Mouse (Mus musculus) kidney, postnatal 0 days (tissue): ENCODE measurements at regions not wholly inside any gene's neighbourhood (a gene's known extent, or its start where the extent isn't known, plus 50 kb on each side); places are given as distances from the start of the nearest gene placed in this dataset.

Source experiments
- ATAC-seq: fragments of 200-750 bp; cut with Nextera tagmentation; replicated peaks from 2 replicates; pipeline ENCODE4 v1.8.0; 2017; ENCODE audit warnings: low read depth, moderate number of reproducible peaks, moderate TSS enrichment, moderate library complexity; ENCODE audit not compliant: low FRiP score
- DNase-seq: peaks from one replicate; pipeline ENCODE4 v3.0.0-alpha.2; 2016; ENCODE audit warnings: low spot score
- H3K27ac ChIP-seq: fragments of 300-500 bp; sonication (generic); 2 replicates; pipeline ENCODE4 v1.5.1; 2014; ENCODE audit warnings: mild to moderate bottlenecking
- H3K27me3 ChIP-seq: fragments of 300-500 bp; sonication (generic); 2 replicates; pipeline ENCODE4 v1.6.1; 2014; ENCODE audit warnings: low read length, mixed read lengths; ENCODE audit not compliant: insufficient read depth
- H3K36me3 ChIP-seq: fragments of 300-500 bp; sonication (generic); 2 replicates; pipeline ENCODE4 v1.6.1; 2014; ENCODE audit warnings: low read length, mixed read lengths; ENCODE audit not compliant: insufficient read depth
- H3K4me1 ChIP-seq: fragments of 300-500 bp; sonication (generic); replicated peaks from 2 replicates; pipeline ENCODE4 v1.6.1; 2014; ENCODE audit warnings: antibody characterized with exemption, low read length, mixed read lengths; ENCODE audit not compliant: insufficient read depth
- H3K4me2 ChIP-seq: fragments of 300-500 bp; sonication (generic); 2 replicates; pipeline ENCODE4 v1.6.1; 2014; ENCODE audit warnings: mild to moderate bottlenecking, low read length, moderate library complexity, mixed read lengths
- H3K4me3 ChIP-seq: fragments of 300-500 bp; sonication (generic); replicated peaks from 2 replicates; pipeline ENCODE4 v1.5.1; 2014; ENCODE audit warnings: low read depth, low read length
- H3K9ac ChIP-seq: fragments of 300-500 bp; sonication (generic); 2 replicates; pipeline ENCODE4 v1.6.1; 2014; ENCODE audit warnings: low read depth, low read length
- H3K9me3 ChIP-seq: fragments of 300-500 bp; sonication (generic); replicated peaks from 2 replicates; pipeline ENCODE4 v1.6.1; 2016; ENCODE audit warnings: low read length, inconsistent platforms, mixed read lengths
- CTCF ChIP-seq: IDR thresholded peaks from 2 replicates; pipeline ENCODE4 v1.5.1; 2016; ENCODE audit warnings: antibody characterized with exemption, low read depth, mild to moderate bottlenecking, moderate library complexity
- WGBS: fragments of 180-500 bp; shearing (Covaris S2); extraction: QIAGEN DNeasy Blood & Tissue Kit; methylation state at CpG from one replicate; pipeline ENCODE4 v1.1.7; 2014; 5-methylcytosine and 5-hydroxymethylcytosine counted together

DNA sequence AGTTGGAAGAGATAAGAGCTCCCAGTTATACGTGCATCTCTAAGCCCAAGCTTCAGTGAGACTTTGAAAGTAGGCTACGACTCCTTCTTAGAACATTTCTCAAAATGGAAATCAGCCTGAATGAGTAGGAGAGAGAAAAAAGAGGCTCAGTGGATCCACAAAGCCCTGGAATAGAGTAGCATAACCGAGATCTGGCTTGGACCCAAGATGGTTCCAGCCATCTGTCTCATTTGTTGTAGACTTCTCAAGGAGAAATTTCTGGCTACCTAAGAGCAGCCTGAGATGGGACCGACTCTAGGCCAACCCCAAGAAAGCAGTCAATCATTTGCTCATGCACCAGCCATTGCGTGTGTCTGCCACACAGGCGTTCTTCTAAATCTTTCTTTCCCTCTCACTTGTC lies 78.1 kb upstream of the Sox2 start:
- no peaks in the 10 kb centered on the region for H3K36me3 ChIP-seq
- TF ChIP-seq CTCF = no peak
- WGBS = 79% methylated on average over 6 of the region's 6 CpGs
- ATAC-seq (no peak), DNase-seq (no peak)
- H3K27me3 ChIP-seq = no peaks in the 10 kb centered on the region
- no peaks in the 10 kb centered on the region for H3K4me1 ChIP-seq
- H3K4me2 ChIP-seq = no peak overlapping the region
- no peak overlapping the region for H3K27ac ChIP-seq
- H3K4me3 ChIP-seq = no peak overlapping the region
- H3K9me3 ChIP-seq = no peaks in the 10 kb centered on the region
- H3K9ac ChIP-seq = no peak overlapping the region

GRCm38 (mm10) chr3:34571630-34572029 lies 78.6 kb upstream of the Sox2 start:
- H3K4me1 ChIP-seq = no peaks in the 10 kb centered on the region
- H3K4me2 ChIP-seq = no peak overlapping the region
- no peaks in the 10 kb centered on the region for H3K36me3 ChIP-seq
- H3K27ac ChIP-seq = no peak overlapping the region
- H3K4me3 ChIP-seq = no peak overlapping the region
- H3K27me3 ChIP-seq = no peaks in the 10 kb centered on the region
- no peak for TF ChIP-seq CTCF
- ATAC-seq (no peak), DNase-seq (no peak)
- 92% methylated on average over 9 of the region's 9 CpGs for WGBS
- no peaks in the 10 kb centered on the region for H3K9me3 ChIP-seq
- no peak overlapping the region for H3K9ac ChIP-seq

GRCm38 (mm10) chr3:34569998-34570397 lies 80.2 kb upstream of the Sox2 start:
- Histone ChIP-seq H3K9me3 (no peaks in the 10 kb centered on the region), H3K36me3 (no peaks in the 10 kb centered on the region), H3K4me1 (no peaks in the 10 kb centered on the region), H3K27ac (no peak overlapping the region), H3K27me3 (no peaks in the 10 kb centered on the region), H3K4me2 (no peak overlapping the region), H3K9ac (no peak overlapping the region), H3K4me3 (no peak overlapping the region)
- ATAC-seq = no peak
- no peak for DNase-seq
- WGBS = 82% methylated on average over 10 of the region's 10 CpGs
- no peak for TF ChIP-seq CTCF

DNA sequence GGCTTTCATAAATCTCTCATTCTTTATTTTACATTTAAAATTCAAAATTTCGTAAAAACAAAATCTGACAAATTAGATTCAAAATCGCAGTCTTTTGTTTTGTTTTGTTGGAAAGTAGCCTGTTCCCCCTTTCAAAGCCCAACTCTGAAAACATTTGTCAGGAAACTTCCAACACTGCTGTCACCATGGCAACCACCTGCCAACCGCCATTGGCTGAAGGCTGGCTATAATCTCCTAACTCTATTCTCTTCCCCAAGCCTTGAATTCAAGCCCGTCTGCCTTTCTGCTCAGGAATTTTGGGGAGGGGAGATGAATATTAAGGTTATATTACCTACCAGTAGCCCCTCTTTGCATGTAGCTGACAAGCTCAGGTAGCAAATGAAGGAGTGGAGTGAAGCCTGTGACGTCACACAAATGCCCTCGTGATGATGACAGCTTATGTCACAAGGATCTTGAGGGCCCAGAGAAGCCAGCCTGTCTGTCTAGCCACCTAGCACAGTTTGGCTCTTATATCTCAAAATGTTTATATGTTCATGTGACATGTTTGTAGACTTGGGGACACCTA lies 82.0 kb upstream of the Sox2 start:
- ATAC-seq = no peak
- DNase-seq = no peak
- Histone ChIP-seq H3K27ac (no peak overlapping the region), H3K9me3 (no peaks in the 10 kb centered on the region), H3K27me3 (no peaks in the 10 kb centered on the region), H3K4me3 (no peak overlapping the region), H3K9ac (no peak overlapping the region), H3K36me3 (no peaks in the 10 kb centered on the region), H3K4me2 (no peak overlapping the region), H3K4me1 (no peaks in the 10 kb centered on the region)
- no peak for TF ChIP-seq CTCF
- WGBS = 64% methylated on average over 6 of the region's 6 CpGs

DNA sequence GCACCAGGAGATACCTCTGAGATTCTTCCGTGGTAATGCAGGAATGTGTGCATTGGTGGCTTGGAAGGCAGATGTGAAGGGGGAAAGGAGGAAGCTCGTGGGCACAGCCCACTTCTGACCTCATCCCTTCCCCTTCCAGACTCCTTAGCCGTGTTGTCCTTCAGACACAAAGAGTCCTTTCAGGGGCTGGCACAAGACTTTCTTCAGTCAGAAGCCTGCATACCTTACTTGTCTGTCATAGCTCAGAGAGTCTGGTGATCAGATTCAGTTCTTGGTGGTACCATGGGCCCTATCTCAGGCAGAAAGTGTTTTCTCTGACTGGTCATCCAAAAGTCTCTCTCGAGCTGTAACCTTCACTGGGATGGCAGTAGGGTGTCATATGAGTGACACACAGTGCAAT lies 84.8 kb upstream of the Sox2 start:
- H3K9me3 ChIP-seq = no peaks in the 10 kb centered on the region
- H3K27me3 ChIP-seq = no peaks in the 10 kb centered on the region
- ATAC-seq (no peak), DNase-seq (no peak)
- WGBS = 47% methylated on average over 4 of the region's 4 CpGs
- no peak overlapping the region for H3K27ac ChIP-seq
- no peaks in the 10 kb centered on the region for H3K4me1 ChIP-seq
- H3K4me2 ChIP-seq = no peak overlapping the region
- no peaks in the 10 kb centered on the region for H3K36me3 ChIP-seq
- no peak for TF ChIP-seq CTCF
- no peak overlapping the region for H3K4me3 ChIP-seq
- H3K9ac ChIP-seq = no peak overlapping the region

DNA sequence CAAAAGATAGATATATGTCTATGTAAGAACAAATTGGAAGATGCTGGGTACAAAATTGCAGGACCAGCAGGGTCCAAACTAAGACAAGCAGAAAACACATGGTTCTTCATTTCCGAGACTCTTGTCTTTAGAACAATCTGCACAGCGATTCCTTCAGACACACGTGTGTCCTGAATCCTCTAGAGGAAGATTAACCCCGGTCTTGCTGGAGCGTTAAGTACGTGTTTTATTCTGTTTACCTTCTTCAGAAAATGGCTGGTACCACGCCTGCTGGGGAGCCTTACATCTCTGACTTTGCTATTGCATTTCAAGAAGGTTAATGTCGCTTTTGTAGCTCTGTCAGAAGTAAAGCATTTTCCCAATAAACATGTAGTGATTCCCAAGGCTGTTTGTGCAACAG lies 87.3 kb upstream of the Sox2 start:
- no peaks in the 10 kb centered on the region for H3K4me1 ChIP-seq

DNA sequence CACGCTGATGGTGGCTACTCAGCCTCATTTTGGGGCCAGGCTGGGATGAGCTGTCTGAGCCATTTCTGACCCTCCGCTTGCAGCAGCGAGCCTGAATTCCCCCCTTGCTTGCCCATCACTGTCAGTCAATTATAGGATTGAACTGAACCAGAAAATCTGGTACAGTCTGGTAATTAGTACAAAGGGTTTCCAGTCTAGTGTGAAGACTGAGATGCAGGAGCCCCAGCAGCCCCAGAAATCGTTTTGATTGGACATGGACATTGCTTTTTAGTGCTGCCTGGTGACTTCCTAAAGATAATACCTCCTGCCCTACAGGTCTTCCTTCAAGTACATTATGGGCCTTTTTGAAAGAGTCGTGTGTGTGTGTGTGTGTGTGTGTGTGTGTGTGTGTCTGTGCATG lies 88.5 kb upstream of the Sox2 start:
- Histone ChIP-seq H3K9me3 (no peaks in the 10 kb centered on the region), H3K4me1 (no peaks in the 10 kb centered on the region), H3K4me2 (no peak overlapping the region), H3K27ac (no peak overlapping the region), H3K4me3 (no peak overlapping the region), H3K36me3 (no peaks in the 10 kb centered on the region), H3K9ac (no peak overlapping the region), H3K27me3 (no peaks in the 10 kb centered on the region)
- WGBS = 36% methylated on average over 5 of the region's 5 CpGs
- ATAC-seq = no peak
- no peak for DNase-seq
- no peak for TF ChIP-seq CTCF

More for the DNA sequence above, 87.3 kb upstream of the Sox2 start:
- H3K27me3 ChIP-seq = no peaks in the 10 kb centered on the region
- no peak overlapping the region for H3K9ac ChIP-seq
- H3K9me3 ChIP-seq = no peaks in the 10 kb centered on the region
- no peak overlapping the region for H3K4me2 ChIP-seq
- 43% methylated on average over 8 of the region's 8 CpGs for WGBS
- DNase-seq = no peak
- no peak overlapping the region for H3K4me3 ChIP-seq
- no peak for ATAC-seq
- H3K36me3 ChIP-seq = no peaks in the 10 kb centered on the region
- no peak for TF ChIP-seq CTCF
- no peak overlapping the region for H3K27ac ChIP-seq
